Mouse (Mus musculus) urinary bladder, adult 2 months (tissue): ENCODE results near the gene Aarsd1. TPM values are rescaled to one million over a fixed set of nuclear protein-coding genes. Genes with fewer than 3 reads are reported as not detected.
"Not testable (repeated sequence)": the region's sequence is repeated elsewhere in the genome, so short reads cannot be mapped to it uniquely, and the experiment has no call there.

Source experiments
- DNase-seq: peaks from one replicate; pipeline ENCODE4 v3.0.0; 2022; ENCODE audit warnings: low spot score
- polyA plus RNA-seq: library from polyadenylated mRNA; depleted of rRNA; stranded (reverse); fragments of >200 nt; gene quantifications from 2 replicates; pipeline ENCODE4 v1.2.3, GENCODE M21; 2012

The Aarsd1 gene
- polyA plus RNA-seq, 1 experiment, result 26.1 TPM

DNA sequence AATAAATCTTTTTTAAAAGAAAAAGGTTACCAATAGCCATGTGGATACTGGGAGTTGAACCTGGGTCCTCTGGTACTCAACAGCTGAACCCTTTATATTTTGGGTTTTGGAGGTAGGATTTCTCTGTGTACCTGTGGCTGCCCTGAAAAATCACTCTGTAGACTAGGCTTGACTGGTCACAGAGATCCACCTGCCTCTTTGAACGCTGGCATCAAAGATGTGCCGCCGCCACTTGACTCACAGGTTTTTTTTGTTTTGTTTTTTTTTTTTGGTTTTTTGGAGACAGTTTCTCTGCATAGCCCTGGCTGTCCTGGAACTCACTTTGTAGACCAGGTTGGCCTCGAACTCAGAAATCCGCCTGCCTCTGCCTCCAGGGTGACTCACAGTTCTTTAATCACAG lies 30.4 kb upstream of the Aarsd1 start:
- DNase-seq, result no peak

DNA sequence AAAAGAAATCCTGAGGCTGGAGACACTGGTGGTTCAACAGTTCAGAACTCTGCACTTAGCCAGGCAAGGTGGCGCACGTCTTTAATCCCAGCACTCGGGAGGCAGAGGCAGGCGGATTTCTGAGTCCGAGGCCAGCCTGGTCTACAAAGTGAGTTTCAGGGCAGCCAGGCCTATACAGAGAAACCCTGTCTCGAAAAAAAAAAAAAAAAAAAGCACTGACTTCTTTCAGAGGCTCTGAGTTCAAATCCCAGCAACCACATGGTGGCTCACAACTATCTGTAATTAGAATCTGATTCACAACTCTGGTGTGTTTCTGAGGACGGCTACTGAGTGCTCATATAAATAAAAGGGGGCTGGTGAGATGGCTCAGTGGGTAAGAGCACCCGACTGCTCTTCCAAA lies 29.4 kb upstream of the Aarsd1 start:
- not testable (repeated sequence) for DNase-seq

DNA sequence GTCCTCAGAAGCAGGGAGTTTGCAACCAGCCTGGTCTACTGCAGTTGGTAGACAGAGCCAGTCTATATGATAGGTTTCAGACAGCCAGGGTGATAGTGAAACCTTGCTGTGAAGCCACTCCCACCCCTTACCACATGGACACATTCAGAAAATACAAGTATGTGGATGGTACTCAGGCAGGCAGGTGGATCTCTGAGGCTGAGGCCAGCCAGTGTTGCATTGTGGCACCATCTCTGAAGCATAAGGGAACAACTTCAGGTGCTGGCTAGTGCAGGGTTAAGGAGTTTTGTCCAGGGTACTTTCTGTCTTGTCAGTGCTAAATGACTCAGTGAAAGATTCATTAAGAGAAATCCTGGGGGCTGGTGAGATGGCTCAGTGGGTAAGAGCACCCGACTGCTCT lies 28.9 kb upstream of the Aarsd1 start:
- no peak for DNase-seq

DNA sequence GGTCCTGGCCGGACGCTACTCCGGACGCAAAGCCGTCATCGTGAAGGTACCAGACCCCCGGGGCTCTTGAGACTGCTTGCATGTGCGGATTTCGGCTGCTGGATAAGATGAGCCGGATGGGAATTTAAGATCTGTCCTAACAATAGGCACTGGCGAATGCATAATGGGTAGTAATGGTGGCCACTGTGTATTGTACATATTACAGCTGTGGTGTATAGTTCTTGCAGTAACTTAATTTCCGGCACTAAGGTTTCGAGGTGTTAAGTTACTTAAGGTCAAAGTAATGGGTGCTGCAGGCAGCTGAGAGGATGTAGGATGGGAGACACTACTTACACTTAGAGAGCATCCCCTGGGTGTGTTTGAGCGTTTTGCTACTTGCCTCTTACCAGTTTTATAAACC lies 25.3 kb upstream of the Aarsd1 start:
- DNase-seq, result no peak

DNA sequence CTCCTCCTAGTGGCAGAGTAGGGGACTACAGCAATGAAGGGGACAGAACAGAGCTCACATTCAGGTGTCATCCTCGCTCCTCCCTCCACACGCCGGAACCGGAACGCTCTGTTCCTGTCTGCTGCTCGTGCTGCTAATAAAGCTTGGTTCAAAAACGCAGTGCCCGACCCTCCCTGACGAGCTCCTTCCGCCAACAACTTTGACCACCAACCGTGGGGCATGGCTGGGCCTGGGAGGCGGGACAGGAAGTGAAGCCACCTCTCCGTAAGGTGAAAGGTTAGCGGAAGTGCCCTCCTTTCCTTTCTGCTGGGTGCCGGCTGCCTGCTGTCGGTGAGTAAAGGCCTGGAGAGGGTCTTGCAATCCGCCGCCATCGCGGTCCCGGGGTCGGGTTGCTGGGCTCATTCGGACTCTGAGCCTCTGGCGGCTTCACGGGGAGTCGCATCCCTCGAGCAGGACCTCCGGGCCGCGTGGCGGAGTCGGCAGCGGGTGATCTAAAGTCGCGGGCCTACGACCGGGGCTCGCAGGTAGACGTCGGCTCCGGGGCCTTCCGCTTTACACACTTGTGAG lies 24.8 kb upstream of the Aarsd1 start, which contains the start of gene Rpl27:
Rpl27 (plus strand) TSS at position 172 of the 567 bp plus-strand sequence.
- DNase-seq, result peak; percentile 89

DNA sequence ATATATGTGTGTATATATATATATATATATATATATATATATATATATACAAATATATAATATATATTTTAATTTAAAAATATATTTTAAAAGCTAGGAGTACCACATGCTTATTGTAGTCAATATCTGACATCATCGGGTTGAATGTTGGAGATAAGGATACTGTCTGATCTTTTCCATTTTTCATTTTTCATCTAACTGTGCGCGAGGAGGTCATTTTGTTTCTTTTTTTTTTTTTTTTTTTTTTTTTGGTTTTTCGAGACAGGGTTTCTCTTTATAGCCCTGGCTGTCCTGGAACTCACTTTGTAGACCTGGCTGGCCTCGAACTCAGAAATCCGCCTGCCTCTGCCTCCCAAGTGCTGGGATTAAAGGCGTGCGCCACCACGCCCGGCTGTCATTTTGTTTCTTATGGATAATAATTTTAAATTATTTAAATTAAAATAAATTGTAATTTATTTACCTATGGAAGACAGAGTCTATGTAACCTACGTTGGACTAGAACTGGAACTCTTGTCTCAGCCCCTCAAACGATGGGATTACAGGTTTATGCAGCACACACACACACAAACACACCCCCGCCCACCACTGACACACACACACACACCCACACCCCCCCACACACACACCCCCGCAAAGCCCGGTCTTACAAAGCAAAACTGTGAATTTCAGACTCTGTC lies 24.2 kb upstream of the Aarsd1 start:
- DNase-seq, result not testable (repeated sequence)

DNA sequence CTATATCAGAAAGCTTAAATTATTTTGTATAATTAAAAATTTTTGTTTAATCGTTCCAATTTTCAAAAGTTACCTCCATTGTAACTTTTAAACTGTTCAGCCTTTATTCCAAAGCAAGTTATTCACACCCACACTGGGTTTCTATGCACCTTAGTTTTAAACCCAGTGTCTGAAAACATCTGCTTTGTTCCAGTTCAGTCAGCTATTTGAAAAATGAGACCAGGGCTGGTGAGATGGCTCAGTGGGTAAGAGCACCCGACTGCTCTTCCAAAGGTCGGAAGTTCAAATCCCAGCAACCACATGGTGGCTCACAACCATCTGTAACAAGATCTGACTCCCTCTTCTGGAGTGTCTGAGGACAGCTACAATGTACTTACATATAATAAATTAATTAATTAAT lies 20.6 kb upstream of the Aarsd1 start:
- not testable (repeated sequence) for DNase-seq

DNA sequence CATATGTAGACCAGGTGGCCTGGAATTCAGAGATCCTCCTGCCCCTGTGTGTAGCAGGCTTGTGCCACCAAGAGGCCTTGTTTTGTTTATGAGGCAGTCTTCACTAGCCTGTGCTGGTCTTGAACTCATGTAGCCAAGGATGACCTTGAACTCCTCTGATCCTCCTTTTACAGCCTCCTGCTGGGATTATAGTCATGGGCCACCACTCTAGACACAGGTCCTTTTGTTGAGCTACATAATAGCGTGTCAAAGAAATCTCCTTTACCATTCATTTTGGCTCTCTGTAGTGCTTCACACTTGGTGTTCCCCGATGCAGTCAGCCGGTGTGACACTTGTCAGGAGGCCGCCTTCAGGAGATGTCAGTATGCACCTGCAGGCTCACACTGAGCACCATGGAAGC lies 19.5 kb upstream of the Aarsd1 start:
- DNase-seq, result no peak

DNA sequence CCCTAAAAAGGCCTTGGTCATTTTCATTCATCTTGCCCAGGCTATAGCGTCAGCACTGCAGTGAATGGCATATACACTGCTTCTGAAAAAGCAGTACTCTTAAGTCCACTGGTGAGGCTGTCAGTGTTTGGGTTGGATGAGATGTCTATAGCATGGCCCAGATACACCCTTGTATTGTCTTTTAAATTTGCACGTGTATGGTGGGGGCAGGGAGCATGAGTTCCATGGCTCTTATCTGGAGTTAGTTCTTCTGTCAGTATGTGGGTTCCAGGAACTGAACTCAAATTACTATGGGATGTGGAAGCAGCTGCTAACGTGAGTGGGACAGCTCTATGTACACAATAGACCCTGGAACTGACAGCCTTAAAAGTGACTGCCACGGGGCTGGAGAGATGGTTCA lies 18.4 kb upstream of the Aarsd1 start:
- no peak for DNase-seq

DNA sequence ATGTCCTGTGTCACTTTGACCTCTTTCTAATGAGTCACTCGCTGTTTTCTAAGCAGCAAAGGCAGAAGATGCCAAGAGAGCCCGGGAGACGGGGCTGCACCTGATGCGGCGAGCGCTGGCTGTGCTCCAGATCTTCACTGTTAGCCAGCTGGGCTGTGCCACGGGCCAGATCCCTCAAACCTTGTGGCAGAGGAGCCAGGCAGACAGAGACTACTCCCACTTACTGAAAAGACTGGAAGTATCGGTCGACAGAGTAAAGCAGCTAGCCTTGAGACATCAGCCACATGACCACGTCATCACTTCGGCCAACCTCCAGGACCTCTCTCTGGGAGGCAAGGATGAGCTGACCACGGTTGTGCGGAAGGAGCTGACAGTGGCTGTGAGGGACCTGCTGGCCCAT lies 16.0 kb upstream of the Aarsd1 start:
- DNase-seq, result no peak

DNA sequence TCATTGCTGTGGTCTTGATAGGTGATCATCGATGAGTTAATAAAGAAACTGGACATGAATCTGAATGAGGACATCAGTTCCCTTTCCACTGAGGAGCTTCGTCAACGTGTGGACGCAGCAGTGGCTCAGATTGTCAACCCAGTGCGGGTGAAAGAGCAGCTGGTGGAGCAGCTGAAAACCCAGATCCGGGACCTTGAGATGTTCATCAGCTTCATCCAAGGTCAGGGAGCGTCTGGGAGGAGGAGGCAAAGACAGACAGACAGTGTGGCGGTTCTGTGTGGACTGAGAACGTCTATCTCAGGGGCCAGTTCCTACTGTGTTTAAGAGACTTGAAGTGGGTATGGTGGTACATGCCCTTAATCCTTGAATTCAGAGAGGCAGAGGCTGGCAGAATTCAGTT lies 13.9 kb upstream of the Aarsd1 start:
- no peak for DNase-seq

DNA sequence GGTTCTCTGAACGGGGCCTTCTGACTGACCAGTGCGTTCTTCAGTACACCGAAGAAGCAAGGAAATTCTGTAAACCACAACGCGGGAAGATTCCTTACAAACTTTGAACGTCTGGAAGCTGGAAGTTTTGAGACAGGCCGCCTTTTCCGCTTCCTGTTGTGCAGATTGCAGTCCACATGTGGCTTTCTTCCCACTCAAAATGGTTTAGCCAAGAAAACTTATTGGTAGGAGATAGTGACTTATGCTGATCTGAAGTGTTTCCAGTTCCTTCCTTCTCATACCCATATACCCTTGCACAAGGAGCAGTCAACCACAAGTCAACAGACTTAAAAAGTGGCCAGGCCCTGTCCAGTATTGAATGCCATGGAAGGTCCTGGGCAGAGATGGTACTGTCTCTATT lies 8.8 kb upstream of the Aarsd1 start:
- DNase-seq, result no peak

DNA sequence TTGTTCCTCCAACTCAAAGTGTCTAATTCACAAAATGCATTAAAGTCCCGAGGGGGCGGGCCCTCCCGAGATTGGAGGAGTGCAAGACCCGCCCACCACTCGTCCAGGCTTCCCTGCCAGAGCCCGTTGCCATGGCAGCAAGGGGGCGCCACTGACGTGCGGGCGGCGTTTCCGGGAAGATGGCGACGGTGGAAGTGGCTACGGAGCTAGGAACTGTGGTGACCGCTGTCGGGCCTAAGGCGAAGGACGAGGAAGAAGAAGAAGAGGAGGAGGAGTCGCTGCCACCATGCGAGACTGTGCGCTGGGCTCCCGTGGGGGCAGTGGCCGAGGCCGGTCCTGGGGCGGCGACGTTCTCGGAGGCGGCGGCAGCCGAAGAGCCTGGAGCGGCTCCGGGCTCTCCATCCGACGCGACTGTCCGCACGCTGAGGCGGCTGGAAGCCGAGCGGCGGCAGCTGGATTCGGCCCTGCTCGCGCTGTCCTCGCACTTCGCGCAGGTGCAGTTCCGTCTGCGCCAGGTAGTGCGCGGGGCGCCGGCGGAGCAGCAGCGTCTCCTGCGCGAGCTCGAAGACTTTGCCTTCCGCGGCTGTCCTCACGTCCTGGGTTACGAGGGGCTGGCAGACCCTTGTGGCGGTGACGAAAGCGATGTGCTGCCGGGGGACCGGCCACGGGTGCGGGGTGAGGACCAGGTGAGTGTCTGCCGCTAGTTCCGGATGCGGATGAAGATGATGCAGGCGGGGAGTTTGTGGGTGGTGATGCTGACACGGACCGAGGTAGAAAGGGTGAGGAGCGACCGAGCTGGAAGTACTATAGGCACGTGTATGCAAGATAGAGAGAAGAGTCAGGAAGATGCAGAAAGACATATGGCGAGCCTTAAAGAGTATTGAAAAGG lies 7.8 kb upstream of the Aarsd1 start, which contains the start of the genes Rundc1 and Ptges3l:
Rundc1 (plus strand) TSS at position 161 of the 889 bp plus-strand sequence.
Ptges3l (minus strand) TSS at position 409 of the 889 bp plus-strand sequence.
- DNase-seq, result peak; percentile 95

DNA sequence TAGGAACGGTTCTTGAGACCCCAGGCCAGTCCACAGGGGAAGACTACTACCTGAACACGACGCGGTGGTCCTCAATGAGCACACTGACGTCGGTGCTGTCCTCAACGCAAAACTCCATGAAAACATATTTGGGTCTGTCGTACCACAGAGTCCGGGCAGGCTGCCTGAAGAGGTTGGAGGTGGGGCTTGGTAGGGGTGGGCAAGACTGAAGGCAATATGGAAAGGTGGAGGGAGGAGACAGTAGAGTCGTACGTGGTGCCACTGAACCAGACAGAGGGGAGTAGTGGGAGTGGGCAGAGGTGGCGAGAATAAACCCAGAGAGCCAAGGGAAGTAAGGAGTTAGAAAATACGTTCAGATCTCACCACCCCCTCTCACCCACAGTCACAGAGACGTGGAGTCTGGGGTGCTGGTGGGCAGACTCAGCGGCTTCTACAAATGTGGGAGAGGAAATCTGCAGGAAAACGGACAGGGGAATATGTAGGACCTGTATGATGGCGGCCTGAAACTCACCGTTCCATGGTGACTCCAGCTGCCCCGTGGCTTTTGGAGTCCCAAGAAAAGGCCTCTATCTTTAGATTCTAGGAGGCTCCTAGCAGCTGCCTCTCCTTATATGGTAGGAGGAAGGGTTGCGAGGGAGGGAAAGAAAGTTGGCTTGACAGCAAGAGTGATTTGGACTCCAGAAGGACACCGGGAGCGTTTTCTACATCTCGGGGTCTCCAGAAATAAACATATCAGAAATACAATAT lies 6.9 kb upstream of the Aarsd1 start, which contains the start of gene Gm27029:
Gm27029 (minus strand) TSS at position 692 of the 747 bp plus-strand sequence.
- DNase-seq, result no peak

DNA sequence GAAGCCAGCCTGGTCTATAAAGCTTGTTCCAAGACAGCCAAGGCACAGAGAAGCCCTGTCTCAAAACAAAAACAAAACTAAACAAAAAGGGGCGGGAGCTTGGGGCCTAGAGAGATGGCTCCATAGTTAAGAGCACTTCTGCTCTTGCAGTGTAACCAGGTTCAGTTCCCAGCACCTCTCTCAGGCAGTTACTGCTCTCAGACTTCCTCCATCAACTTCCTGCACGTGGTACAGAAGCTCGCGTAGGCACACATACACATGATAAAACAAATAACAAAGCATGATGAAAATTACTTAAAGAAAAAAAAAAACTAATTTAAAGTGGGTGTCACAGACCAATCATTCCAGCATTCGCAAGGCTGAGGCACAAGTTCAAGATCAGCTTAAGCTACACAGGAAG lies 2.7 kb upstream of the Aarsd1 start:
- no peak for DNase-seq

DNA sequence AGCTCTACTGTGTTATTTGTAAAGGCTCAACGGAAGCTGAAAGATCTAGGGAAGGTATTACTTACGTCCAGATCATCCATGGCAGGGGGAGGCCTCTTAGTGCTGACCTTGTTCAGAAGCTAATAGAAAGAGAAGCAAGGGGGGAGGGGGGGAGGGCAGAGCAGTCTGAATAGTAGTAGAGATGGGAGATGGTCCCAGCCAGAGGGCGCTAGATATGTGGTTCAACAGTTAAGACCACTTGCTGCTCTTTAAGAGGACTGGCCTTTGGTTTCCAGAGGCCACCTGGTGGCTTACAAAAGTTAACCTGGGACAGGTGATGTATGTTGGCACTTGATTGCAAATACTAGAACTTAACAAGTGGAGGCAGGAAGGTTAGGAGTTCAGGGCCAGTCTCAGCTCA lies 2.2 kb upstream of the Aarsd1 start:
- DNase-seq, result no peak

DNA sequence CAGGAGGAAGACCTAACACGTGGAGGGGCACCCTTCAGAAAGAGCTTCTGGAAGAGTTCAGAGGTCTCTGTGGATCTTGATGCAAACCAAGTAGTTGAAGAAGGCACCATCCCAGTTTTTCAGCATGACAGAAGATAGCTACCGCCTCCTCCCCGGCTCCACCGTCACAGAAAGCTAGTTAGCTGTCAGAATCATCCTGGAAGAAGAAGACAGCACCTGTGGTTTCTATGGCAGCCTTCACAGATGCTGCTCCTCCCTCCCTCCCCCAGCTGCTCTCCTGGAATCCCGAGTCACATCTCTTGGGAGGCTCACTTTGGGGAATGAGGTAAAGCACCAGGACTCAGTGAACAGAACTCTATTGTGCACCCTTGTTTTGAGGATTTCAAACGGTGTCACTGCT lies 1.6 kb upstream of the Aarsd1 start:
- DNase-seq, result no peak

DNA sequence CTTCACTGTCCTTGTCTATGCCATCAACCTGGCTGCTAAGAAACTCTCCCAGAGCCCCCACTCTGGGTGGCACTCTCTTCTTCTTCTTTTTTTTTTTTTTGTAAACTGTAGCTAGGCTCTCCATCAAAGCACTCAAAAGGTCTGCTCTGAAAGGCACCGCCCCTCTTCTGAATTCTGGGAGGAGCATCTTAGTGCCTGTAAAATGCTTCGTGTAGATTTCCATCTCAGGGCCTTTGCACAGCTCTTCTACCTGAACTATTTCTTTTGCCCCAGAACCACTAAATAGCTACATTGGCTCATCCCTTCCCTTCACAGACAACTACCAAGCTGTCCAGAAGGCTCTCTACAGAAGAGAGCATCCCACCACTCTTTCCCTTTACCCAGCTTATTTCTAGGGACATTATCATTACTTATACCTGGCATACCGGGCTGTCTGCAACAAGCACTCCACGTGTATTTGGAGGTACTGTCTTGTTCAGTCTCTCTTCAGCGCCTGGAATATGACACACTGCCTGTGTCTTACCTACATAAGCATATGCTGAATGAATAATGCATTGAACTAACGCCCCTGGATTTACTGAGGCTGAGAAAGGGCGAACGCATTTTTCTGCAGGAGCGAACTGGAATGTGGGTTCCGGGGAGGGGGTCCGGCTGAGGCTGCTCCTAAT lies 848 bp downstream of the Aarsd1 start:
- no peak for DNase-seq

DNA sequence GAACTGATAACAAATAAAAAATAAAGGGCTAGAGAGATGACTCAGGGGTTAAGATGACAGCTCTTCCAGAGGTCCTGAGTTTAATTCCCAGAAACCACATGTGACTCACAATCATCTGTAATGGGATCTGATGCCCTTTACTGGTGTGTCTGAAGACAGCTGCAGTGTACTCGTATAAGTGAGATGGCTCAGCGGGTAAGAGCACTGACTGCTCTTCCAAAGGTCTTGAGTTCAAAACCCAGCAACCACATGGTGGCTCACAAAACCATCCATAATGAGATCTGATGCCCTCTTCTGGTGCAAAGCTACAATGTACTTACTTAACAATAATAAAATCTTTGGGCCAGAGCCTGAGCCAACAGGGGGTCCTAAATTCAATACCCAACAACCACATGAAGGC lies 2.1 kb downstream of the Aarsd1 start:
- DNase-seq, result no peak

DNA sequence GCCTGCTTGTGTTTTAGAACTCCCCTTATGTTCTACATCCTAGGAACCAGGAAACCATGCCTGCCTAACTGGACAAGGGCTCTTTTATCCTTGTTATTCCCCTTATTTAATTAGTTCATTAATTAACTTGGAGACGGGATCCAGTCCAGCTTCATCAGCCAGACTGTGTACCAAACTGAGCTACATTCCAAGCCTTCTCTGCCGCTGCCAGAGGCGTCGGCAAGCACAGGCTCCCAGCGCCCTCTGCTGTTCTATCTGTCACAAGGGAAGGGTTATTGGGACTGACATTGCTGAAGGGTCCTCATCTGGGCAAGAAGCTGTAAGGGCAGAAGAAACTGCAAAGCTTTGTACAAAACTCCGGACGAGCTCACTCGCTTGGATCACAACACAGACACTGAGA lies 22.3 kb downstream of the Aarsd1 start:
- DNase-seq, result no peak

DNA sequence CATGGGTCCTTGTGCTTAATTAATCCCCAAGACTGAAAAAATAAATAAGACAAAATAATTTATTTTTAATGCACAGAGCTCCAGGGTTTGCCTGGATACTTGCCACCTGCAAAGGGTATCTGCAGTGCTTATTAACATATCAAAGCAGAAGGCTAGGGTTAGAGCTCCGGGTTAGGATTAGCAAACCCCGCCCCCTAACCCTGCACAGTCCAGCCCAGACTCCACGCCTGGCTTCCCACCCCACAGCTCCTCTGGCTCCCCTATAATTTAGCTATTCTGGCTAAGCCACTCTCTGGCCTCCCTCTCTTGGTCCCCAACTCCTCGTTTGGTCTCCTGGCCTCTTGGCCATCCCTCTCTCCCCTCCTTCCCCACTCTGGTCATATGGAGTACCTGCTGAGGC lies 35.6 kb downstream of the Aarsd1 start:
- DNase-seq, result no peak
